Mouse (Mus musculus) yolk sac, embryonic 10.5 days (tissue): ENCODE measurements at regions not wholly inside any gene's neighbourhood (a gene's known extent, or its start where the extent isn't known, plus 50 kb on each side); places are given as distances from the start of the nearest gene placed in this dataset.

Source experiments
- DNase-seq: peaks from one replicate; pipeline ENCODE4 v3.0.0-alpha.2; 2017; ENCODE audit warnings: low spot score

GRCm38 (mm10) chr2:173843671-173844070 lies 106.4 kb downstream of the Vapb start:
- DNase-seq: no peak

GRCm38 (mm10) chr2:173844524-173844923 lies 107.2 kb downstream of the Vapb start:
- no peak for DNase-seq

- no peak for DNase-seq
These were observed 108.1 kb downstream of the Vapb start for GRCm38 (mm10) chr2:173845155-173846029.

- no peak for DNase-seq
These were observed 113.7 kb downstream of the Vapb start for GRCm38 (mm10) chr2:173851054-173851453.

- peak; percentile 26 for DNase-seq
These were observed 116.9 kb downstream of the Vapb start for GRCm38 (mm10) chr2:173854172-173854723.

GRCm38 (mm10) chr2:173854846-173855245 lies 117.5 kb downstream of the Vapb start:
- no peak for DNase-seq

- no peak for DNase-seq
These were observed 118.0 kb downstream of the Vapb start for GRCm38 (mm10) chr2:173855296-173855695.

- no peak for DNase-seq
These were observed 119.7 kb downstream of the Vapb start for GRCm38 (mm10) chr2:173857006-173857405.

GRCm38 (mm10) chr2:173873048-173873447 lies 135.7 kb downstream of the Vapb start:
- no peak for DNase-seq
